Mouse (Mus musculus) spleen, adult 18-20 months (tissue): Measurements from ENCODE around the gene Cdk6.
A peak's percentile ranks its signal among the peaks of the same experiment; 100 is the strongest.
"Not testable (repeated sequence)": the region's sequence is repeated elsewhere in the genome, so short reads cannot be mapped to it uniquely, and the experiment has no call there.

Experiments
- DNase-seq, 2 experiments: peaks; one replicate each; pipeline ENCODE4 v3.0.0; 2022; ENCODE audit warnings: mixed read lengths in 2 of 2

Gene Cdk6

DNA sequence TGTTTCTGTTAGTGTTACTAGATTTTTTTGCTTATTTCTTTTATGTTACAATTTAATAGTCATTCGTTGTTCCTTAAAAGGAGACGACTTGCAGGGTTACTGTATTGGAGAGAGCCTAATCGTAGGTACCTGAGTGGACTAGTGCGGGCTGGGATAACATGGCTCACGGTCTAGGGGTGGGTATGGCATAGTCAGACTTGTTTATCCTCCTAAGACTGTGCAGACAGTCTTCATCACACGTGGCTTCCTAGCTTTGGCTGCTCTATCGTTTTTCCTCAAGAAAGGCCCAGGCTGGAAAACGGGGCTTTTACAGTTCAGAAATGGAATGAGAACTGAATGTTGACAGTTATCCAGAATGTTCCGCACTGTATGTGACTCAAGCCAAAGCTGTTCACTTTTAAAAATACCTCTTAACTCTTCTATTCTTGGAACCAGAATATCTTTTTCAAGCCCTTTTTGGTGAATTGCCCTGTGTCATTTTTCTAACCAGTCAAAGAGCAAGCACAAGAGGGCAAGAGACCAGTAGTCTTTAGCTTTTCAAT lies 39.5 kb downstream of the Cdk6 start:
- DNase-seq, result no peak

DNA sequence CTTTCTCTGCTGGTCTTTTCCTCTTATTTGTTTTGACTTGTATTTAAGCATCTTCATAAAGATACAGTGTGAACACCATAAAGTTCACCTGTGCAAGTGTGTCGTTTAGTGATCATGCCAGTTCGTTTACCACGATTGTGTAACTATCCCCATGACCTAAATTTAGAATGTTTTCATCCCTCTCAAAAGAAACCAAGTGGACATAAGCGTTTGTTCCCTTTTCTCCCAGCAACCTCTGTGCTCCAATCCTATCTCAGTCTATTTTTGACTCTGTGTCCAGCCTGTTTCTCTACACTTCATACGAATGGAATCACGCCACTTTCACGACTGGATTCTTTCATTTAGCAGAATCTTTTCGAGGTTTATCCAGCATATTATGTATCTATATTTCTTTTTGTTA lies 40.5 kb downstream of the Cdk6 start:
- no peak for DNase-seq

DNA sequence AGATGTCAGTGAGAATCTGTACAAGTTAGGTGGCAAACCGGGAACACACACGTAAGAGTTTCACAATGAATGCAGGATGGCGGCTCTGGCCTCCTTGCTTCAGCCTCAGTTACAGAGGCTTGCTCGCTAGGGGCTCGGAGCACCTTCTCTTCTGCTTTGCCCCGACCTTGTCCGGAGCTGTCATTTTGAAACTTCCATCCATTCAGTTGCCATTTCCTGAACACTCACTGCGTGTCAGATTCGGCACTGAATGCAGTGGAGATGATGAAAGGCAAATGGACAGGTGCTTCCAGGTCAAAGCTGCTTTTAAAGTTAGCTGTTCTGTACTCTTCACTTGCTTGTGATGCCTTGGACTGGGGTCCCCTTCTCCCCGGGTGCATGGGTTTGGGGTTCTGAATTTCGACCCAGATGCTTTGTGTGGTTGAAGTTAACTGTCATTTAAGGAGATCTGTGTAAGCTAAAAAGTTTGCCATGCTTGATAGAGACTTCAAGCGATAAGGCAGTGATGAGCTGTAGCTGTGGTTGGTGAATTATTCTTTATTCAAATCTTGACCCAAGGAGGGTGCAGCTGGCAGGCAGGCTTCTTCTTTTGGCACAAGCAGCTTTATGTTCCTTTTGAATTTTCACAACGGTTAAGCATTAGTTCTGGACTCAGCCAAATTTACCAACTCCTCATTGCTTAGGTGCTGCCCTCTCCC lies 41.2 kb downstream of the Cdk6 start:
- peak in 1 of 2 experiments; percentile 14 for DNase-seq

DNA sequence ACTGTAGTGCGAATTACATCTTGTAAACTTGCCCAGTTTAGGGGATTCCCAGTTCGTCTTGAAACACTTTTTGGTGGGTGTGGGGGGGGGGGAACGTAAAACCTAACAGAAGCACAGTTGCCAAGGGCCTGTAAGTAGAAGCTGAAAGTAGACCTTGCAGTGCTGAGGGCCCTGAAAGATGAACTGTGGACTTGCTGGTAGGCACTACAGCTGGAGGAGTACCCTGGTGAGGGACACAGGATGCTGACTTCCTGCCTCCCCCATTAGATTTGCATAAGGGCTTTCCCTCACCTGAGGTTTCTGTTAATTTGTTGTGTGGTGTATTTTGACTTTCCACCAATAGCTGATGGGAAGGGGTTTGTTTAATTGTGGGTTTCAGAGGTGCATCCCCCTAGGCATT lies 42.3 kb downstream of the Cdk6 start:
- peak in 1 of 2 experiments; percentile 25 for DNase-seq

DNA sequence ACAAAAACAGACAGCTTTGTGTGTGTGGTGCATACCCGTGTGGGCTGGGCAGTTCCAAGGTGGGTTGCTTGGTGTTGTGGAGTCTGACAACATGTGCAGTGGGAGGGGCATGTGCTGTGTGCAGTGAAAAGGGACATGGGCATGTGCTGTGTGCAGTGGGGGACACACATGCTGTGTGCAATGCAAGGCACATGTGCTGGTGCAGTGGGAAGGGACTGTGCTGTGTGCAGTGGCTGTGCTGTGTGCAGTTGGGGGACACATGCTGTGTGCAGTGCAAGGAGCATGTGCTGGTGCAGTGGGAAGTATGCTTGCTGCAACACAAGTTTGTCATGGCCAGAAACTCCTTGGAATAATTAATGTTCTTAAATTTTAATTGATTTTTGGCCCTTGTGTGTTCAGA lies 43.8 kb downstream of the Cdk6 start:
- no peak for DNase-seq

DNA sequence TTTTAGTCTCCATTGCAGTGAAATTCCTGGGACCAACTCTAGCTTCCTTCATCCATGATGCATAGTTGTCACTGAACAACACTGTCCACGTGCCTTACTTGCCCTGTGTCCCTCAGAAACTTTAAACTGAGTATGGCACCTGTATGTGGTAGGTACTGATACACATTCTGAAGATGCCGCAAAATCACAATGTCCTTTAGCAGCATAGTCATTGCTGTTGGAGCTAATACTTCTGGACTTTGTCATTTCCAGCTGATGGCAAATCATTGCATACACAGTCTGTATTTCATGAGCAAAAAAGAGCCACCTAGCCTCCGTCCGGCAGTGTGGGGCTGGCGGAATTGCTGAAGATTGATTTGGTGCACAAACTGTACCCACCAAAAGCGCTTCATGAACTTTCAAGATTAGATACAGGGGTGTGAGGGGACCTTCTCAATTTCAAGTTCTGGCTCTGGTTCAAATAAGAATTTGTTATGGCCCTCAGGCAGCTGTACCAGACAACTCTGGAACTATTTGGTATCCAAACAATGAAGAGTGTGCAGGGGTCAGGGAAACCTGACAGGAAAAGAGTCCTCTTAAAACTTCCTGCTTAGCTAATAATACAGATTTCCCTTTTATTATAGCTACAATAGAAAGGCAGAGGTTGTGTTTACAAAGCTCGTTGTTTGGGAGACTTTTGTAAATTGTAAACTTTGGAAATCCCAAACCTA lies 44.9 kb downstream of the Cdk6 start:
- DNase-seq, result no peak

DNA sequence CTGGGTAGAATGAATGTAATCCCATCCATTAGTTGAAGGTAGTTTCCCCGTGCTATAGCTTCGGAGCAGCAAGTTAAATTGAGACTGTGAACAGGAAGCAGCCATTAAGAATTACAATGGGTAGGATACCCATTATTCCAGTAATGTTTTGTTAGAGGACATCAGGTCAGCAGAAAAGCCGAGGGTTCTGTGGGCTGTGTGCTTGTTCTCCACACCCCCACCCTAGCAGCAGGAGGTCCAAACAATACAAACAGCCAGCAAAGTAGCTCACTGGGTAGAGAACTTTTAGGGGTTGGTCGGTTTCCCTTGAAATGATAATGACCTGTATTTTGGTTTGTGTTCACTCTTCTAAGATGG lies 45.4 kb downstream of the Cdk6 start:
- no peak for DNase-seq

DNA sequence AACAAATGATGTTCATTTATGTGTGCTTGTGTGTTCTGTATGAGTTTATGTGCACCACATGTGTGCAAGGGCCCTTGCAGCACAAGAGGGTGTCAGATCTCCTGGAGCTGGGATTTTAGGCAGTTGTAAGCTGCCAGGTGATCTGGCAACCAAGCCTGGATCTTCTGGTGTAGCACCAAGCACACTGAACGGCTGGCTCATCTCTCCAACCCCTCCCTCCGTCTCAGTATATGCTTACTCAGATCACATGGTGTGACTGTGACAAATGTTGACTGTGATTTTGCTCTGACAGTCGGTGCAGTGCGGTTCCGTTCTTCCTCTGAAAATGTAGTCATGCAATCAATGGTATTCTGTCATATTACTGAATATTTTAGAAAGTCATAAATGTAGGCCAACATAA lies 45.9 kb downstream of the Cdk6 start:
- DNase-seq, result no peak

DNA sequence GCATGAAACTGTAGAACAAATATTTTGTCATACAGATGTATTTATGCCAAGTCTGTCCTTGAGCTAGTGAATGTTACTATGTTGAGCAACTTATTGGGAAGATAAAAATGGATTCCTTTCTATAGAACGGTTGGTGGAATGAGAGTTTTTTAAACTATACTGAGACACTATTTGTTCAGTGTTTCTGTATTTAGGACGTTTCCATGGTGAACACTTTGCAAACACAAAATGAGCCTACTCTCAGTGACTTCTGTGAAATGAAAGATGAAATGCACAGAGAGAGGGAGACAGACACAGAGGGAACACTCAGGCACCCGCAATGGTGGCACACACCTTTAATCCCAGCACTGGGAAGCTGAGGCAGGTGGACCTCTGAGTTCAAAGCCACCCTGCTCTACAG lies 51.6 kb downstream of the Cdk6 start:
- DNase-seq, result no peak

DNA sequence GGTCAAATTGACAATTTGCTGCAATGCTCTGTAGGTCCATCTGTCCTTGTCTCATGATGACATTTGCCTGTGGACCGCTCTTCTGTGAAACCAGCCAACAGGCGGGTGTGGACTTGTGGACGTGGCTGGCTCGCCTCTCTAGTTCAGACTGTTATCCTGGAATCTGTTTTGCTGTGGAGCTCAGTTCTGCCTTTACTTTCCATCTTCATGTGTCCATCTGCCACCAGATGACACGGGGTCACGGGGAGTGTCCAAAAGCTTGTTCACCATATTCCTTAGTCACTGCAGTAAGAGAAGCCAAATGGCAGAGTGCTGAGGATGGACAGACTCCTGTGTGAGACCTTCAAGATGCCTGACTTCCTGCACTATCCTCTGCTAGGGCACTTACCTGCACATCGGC lies 52.9 kb downstream of the Cdk6 start:
- no peak for DNase-seq

DNA sequence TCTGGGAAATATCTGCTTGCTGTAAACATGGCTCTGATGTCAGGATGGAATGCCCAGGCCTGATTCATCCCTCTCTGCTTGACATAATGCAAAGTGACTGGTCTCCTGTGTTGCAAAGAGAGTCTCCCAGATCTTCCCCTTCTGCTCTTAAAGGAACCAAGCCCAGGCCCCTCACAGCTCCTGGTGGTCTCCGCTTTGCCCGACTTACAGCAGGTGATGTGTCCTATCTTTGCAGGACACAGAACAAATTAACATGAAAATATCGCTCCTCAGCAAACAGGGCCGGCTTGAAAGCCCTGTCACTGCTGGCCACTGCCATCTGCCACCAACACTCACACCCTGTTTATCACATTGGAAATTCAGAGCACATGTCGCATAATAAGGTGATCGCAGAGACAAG lies 53.7 kb downstream of the Cdk6 start:
- no peak for DNase-seq

DNA sequence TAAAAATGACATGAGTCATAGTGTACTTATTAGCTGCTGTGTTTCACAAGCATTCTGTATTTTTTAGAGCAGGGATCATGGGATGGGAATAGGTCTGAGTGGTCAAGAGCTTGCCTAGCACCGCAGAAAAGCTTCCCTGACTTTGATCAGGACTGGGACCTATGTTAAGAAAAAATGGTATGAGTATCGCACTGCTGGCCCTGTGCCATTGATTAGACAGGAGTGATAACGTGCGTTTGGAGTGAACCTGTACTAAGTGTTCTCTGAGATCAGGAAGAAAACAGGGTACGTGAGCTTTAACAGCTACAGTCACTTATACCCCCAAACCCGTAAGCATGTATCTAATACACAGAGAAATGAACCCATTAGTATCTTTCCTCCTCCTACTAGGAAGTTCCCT lies 54.9 kb downstream of the Cdk6 start:
- no peak for DNase-seq

DNA sequence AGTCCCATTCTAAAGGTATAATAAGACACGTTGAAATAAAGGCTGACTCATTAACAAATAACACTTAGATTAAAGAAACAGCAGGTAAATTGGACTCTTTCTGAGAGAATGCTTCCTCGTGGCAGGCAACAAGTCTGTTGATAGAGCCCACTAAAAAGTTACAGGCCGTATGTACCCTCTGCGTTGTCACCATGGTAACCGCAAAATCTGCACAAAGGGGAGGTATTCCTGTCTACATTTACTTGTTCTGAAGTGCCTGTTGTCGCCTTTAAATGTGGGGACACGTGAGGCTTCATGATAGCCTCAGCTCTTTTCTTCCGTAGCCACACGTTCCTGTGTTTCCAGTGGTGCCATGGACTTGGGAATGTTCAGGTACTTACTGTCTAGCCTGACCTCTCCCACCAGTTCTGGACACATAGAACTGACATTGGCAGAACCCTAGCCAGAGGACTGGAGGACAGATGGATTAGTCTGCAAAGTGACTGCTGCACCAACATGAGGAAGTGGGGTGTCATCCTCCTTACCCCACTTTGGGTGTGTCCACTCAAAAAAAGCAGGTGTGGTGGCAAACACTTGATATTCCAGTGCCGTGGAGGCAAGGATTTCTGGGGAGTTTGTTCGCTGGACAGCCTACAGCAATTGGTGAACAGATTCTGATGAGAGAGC lies 55.8 kb downstream of the Cdk6 start:
- DNase-seq, result no peak

DNA sequence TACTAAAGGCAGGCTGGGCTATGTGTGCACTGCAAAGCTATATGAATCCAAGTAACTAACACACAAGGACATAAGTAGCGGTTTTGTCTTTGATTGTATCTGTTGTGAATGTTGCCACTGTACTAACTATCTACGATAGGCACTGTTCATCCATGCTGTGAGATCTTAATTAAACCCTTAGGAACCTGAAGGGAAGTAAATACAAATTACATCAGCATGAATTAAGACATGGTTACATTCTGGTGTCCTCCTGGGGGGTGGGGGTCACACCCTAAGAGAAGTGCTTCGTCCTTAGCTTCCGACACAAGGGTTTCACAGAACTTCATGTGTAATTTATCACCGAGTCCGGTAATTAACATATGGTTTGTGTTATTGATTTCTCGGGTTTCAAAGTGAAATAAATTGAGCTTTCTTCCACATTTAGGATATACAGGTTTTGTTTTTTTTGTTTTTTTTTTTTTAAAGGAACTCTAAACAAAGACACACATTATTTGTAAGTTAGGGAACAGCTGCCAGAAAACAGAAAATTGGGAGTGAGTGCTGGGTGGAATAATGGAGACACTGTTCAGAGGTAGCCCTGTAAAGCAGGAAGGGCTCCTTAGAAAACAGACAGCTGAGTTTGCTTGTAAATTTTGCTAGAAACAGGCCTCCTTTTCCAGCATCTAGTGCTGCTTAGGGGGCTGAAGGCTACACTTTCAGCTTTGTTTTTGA lies 58.7 kb downstream of the Cdk6 start:
- no peak for DNase-seq

DNA sequence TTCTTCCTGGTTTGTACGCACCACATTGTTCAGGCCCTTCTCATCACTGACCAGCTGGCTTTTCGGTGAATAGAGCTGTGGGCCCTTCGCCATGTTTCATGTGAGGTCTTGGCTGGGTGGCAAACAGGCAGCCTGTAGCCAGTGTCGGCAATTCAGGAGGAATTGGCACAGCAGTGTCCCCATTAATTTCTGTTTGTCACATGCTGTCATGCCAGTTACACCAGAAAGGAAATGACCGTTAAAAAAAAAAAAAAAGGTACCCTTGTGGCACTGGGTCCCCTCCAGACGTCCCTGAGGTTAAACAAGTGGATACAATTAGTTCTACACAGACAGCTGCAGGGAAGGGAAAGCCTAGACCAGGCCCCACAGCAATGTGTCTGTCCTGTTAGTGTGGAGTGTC lies 63.8 kb downstream of the Cdk6 start:
- no peak for DNase-seq

DNA sequence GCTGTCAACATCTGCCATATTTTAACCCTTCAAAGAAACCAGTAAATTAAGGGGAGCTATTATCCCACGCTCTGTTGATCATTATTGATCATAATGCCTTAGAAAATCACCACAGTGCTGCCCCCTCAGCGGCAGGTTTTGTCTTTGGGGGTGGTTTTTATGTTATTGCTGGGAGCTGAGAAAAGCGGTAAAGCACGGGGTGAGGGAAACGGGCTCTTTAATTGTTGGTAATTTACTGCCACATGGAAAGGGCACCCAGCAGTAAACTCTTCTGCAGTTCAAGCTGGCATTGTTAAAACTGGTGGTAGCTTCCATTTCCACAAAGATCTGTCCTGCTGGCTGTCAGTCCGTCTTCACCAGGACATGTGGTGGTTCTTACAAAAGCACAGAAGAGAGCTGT lies 64.2 kb downstream of the Cdk6 start:
- no peak for DNase-seq

DNA sequence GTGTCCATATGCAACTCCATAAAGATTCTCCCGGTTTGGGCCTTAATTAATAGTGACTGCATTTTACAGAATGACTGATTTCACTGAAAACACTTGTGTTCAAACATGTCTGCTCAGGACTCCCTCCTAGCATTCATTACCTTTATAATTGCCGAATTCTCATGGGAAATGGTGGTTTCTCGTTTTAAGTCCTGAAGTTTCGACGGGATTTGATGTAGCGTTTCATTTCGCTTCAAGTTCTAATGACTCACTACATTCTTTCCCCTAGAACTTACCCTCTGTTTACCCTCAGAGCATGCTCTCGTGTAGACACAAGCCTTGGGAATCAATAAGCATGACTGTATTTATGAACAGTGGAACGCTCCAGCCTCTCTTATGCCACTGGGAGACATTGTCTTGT lies 66.6 kb downstream of the Cdk6 start:
- no peak for DNase-seq

DNA sequence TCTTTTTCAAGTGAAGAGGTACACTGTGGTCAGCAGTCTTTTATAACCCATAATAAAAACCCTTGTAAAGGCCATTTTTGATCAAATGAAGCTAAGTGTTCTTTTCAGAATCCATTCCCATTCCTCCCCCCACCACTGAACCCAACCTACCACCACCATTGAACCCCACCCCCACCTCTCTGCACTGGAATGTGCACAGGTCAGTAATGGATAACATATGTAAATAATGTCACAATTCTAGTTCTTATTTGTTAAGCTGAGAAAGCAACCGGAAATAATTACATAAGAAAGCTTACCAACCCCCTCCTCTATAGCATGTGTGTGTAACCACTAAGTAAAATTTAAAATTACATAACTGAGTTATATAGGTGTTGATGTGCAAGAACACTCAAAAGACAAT lies 76.9 kb downstream of the Cdk6 start:
- DNase-seq, result not testable (repeated sequence)

DNA sequence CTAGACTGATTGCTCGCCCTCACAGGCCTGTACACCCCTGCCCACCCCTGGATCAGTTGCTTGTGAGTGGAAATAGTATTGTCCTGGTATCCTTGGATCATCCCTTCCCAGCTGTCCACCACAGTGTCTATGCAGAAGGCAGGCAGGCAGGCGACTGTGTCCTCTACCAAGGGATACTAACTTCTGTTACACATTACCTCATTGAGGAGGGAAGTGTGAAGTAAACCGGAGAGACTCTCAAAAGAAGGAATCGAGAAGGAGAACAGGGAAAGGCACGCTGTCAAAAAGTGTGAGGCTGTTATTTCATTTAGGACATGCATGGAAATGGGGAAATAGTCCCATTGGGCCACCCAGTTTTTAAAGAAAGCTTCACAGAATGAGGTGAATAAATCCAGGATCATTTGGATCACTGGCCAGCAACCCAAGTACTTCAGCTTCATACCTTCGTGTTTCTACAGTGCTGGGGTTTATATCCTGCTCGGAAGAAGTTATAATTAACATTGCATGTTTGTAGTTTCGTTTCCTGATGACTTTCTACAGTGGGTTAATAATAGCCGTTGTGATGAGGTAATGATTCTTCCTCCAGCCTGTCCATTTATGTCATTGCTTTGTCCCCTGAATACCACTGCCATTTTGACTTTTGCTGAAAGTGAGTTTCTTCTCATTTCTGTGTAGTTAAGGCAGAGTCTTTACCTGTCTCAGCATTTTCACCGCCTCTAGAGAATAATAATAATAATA lies 79.0 kb downstream of the Cdk6 start:
- DNase-seq, result no peak

DNA sequence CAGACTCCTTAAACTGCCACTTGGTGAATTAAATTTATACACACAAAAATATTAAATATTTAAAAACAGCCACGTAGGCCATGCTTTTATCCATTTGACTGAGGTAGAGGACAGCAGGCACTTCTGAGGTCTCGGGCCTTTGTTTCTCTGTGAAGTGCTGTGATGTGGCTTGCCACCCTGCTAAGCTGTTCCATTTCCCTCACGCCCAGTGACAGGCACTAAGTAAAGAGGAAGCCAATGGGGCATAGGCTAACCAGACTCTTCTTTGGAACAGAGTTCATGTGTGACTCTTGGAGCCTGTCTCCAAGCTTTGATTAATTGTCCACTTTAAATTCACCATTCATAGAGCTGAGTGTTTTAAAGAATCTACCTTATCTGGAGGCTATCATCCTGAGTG lies 79.5 kb downstream of the Cdk6 start:
- no peak for DNase-seq

DNA sequence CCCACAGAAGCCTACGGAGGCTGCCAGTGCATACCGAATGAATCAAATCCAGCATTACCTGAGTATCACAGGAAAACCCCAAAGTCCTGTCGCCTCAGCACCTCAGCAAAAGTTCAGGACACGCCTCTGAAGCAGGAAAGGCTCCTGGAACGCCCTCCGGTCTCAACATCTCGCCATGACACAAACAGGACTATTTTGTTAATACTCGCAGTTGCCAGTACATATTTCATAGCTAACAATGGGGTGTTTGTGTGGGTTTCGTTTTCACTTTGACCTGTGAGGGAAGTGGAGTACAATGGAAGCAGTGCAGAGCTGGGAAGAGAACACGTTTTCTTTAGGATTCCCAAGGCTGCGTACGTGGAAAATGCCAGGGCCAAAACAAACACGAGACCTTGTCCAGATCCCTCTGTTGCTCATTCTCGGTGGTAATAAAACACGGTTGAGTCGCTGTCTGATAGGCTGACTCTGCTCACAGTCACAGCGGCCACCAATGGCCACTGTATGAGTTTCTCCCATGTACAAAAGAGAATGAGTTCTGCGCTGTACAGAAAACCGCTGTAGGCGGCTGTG lies 91.9 kb downstream of the Cdk6 start:
- DNase-seq, result not testable (repeated sequence)

DNA sequence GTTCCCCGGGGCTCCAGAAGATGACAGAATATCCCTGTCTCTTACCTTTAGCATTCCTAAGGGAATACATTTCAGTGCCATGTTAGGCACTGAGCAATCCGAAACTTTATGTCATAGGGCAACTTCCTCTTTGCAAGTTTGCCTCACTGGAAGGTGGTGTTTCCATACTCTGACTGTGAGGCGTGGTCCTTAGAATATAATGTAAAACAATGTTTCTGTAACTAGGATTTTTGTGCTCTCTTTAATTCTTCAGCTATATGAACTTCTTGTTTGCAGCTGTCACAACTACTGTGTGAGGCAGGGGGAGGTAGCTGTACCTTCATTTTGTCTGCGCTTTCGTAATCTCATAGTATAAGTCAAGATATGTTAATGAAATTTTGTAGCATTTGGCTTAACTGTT lies 92.8 kb downstream of the Cdk6 start:
- DNase-seq, result not testable (repeated sequence)
